ENCODE assay signal across 8 mouse cellular contexts in the genomic region with DNA sequence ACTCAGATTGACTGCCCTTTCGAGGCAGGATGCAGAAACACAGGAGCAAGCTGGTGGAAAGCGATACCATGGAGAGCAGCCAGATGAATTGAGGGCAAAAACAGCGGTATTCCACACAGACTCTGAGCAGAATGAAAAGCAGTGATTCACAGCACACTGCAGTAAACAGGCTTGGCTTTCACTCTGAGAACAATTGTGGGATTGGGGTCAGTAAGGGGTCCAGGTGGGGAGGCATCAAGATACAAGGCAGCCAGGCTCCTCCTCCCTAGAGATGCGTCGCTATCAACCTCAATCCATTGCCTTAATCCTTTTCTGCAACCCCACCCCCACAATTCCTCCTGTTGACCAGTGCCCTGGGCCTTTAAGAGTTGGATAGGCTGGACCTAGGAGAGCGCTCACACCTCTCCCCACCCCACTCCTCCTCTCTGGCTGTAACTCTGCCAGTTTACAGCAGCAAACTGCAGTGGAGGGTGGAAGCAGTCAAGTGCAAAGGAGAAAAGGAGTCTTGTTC. TPM values are rescaled to one million over a fixed set of nuclear protein-coding genes. Genes with fewer than 3 reads are reported as not detected.
A peak's percentile ranks its signal among the peaks of the same experiment; 100 is the strongest.
DNase-seq lines count a peak whose midpoint lies in the region; ATAC-seq lines count a peak whose summit lies in the region.

A gene (plus strand): TSS at position 438 of the 511 bp plus-strand sequence.

- DNase-seq in heart, adult 18-20 months = no peak
- DNase-seq in embryo, embryonic 11.5 days (ENCODE audit: low read depth, low spot score) = peak; percentile 4
- peak; percentile 10 for DNase-seq in hindbrain, embryonic 10.5 days (ENCODE audit: low spot score)
- DNase-seq in layer of hippocampus, postnatal 10 days (ENCODE audit: low spot score in 2 of 2) = peak; percentile 41 to 48
- DNase-seq in ovary, postnatal 36 days (ENCODE audit: low spot score) = no peak

- no peaks in the 10 kb centered on the region for H3K9me3 ChIP-seq in heart, embryonic 16.5 days (replicated peaks; ENCODE audit: control insufficient read depth, low read length)
- H3K9me3 ChIP-seq in hindbrain, embryonic 10.5 days = no peaks in the 10 kb centered on the region
- H3K9me3 ChIP-seq in midbrain, embryonic 15.5 days = no peaks in the 10 kb centered on the region

- H3K27ac ChIP-seq in heart, embryonic 16.5 days (ENCODE audit: low read length) = no peak within 1 kb of the TSS
- no peak within 1 kb of the TSS for H3K27ac ChIP-seq in hindbrain, embryonic 10.5 days
- peak within 1 kb of the TSS; percentile 31; the same call in 1 of the 2 replicates for H3K27ac ChIP-seq in midbrain, embryonic 15.5 days

- no peaks in the 10 kb centered on the region for H3K27me3 ChIP-seq in heart, embryonic 16.5 days (ENCODE audit: control insufficient read depth, insufficient read depth, low read length)
- H3K27me3 ChIP-seq in hindbrain, embryonic 10.5 days (ENCODE audit: insufficient read depth, poor library complexity, severe bottlenecking) = no peaks in the 10 kb centered on the region
- H3K27me3 ChIP-seq in midbrain, embryonic 15.5 days (replicated peaks) = no peaks in the 10 kb centered on the region

- no peaks in the 10 kb centered on the region for H3K4me1 ChIP-seq in heart, embryonic 16.5 days (ENCODE audit: control insufficient read depth, insufficient read depth, low read length)
- H3K4me1 ChIP-seq in hindbrain, embryonic 10.5 days (replicated peaks) = peaks cover 21% of the 10 kb centered on the region
- peaks cover 11% of the 10 kb centered on the region; the same call in 1 of the 2 replicates for H3K4me1 ChIP-seq in midbrain, embryonic 15.5 days

- ATAC-seq in heart, embryonic 16.5 days (replicated peaks; ENCODE audit: extremely low read depth, insufficient read depth, low FRiP score) = no peak
- peak; percentile 70 for ATAC-seq in midbrain, embryonic 15.5 days (replicated peaks)
- no peak for ATAC-seq in erythroblast, adult 5-6 weeks (replicated peaks; ENCODE audit: low FRiP score, poor library complexity, severe bottlenecking)

- no peak within 1 kb of the TSS for H3K4me3 ChIP-seq in heart, embryonic 16.5 days (ENCODE audit: low read length)
- H3K4me3 ChIP-seq in hindbrain, embryonic 10.5 days = peak within 1 kb of the TSS; percentile 21; the same call in 1 of the 2 replicates
- 0 out of 2 replicates have a peak within 1 kb of the TSS, but pooled peaks have one; percentile 2 for H3K4me3 ChIP-seq in midbrain, embryonic 15.5 days

- WGBS in heart, embryonic 16.5 days = 10% methylated on average over 6 of the region's 6 CpGs
- 8% methylated on average over 6 of the region's 6 CpGs for WGBS in hindbrain, embryonic 10.5 days
- 4% methylated on average over 6 of the region's 6 CpGs for WGBS in midbrain, embryonic 15.5 days

- no peak within 1 kb of the TSS for H3K9ac ChIP-seq in heart, embryonic 16.5 days (ENCODE audit: low read length)
- no peak within 1 kb of the TSS for H3K9ac ChIP-seq in midbrain, embryonic 15.5 days

- H3K4me2 ChIP-seq in heart, embryonic 16.5 days (ENCODE audit: low read depth, low read length) = peak within 1 kb of the TSS; percentile 3; the same call in 1 of the 2 replicates
- peak within 1 kb of the TSS; percentile 27 for H3K4me2 ChIP-seq in midbrain, embryonic 15.5 days

- no peaks in the 10 kb centered on the region for H3K36me3 ChIP-seq in heart, embryonic 16.5 days (ENCODE audit: control insufficient read depth, insufficient read depth)
- no peaks in the 10 kb centered on the region for H3K36me3 ChIP-seq in hindbrain, embryonic 10.5 days
- H3K36me3 ChIP-seq in midbrain, embryonic 15.5 days (replicated peaks) = no peaks in the 10 kb centered on the region

RNA-seq across cellular contexts. Expression of the gene that starts here (rescaled TPM):
- polyA plus RNA-seq in heart, embryonic 16.5 days (2015; fragmentation: Nextera tagmentation; extraction: Ambion mirVana) = 0.20 and 0.68 TPM in 2 replicates
- total RNA-seq in heart, adult 18-20 months (2021) = under 1 TPM in 1 of 2 experiments, not detected in 1; 0.15 TPM
- 1.1 and 1.3 TPM in 2 replicates for polyA plus RNA-seq in hindbrain, embryonic 10.5 days (2016; fragmentation: Nextera tagmentation; extraction: Ambion mirVana)
- total RNA-seq in layer of hippocampus, postnatal 10 days (2021) = 10 to 100 TPM; 15.1 to 17.3 TPM
- polyA plus RNA-seq in midbrain, embryonic 15.5 days (2015; fragmentation: Nextera tagmentation; extraction: Ambion mirVana) = 5.7 and 5.9 TPM in 2 replicates
- total RNA-seq in erythroblast, adult 5-6 weeks (2015; ENCODE audit: low replicate concordance) = not detected in 2 replicates
- 1.4 TPM in 1 of 2 replicates, not detected in the other for total RNA-seq in erythroblast, adult 5-6 weeks (2017; ENCODE audit: low replicate concordance)

Comparison
In these comparisons a context has a peak if more than half of its experiments do, and no peak if none do; other contexts are left out.
1. RNA of the gene that starts here (total RNA-seq): 15.1 to 17.3 TPM in layer of hippocampus, postnatal 10 days; 0.15 TPM in heart, adult 18-20 months and 1.4 TPM in erythroblast, adult 5-6 weeks; every median in the first group is over 4 times any median in the second.
2. DNase-seq: peak in embryo, embryonic 11.5 days (single experiment), hindbrain, embryonic 10.5 days (single experiment) and layer of hippocampus, postnatal 10 days (2 of 2); none in heart, adult 18-20 months (0 of 2) and ovary, postnatal 36 days (single experiment).